ENCODE assay signal across 1 mouse cellular context in genomic region chr6:83138056-83138455, GRCm38 (mm10).
TF ChIP-seq lines count a peak whose summit lies in the region.

No protein-coding gene starts in this region.

TF ChIP-seq in C2C12, 6 proteins besides CTCF, POLR2A, EP300 and RAD21 (continued from another document):
- no peak for TF ChIP-seq USF1 (IDR thresholded peaks at IDR 0.05; ENCODE audit: low read depth)
